8 mouse cellular contexts compared by ENCODE assay signal in the genomic region with DNA sequence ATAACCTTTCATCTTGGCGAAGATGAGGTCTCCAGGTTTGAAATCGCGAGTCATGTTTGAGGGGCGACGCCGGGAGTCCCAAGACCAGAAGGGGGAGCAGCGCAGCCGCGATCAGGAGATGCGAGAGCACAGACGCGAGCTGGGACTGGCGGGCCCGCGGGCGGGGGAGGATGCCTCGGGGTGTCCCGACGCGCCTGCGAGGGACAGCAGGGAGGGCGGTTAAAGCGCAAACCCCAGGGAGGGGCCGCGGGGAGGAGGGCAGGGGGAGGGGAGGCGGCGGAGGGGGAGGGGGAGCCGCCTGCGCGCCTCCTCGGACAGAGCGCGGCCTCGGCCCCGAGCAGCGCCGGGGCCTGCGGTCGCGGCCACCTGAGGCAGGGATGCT. TPM values are rescaled to one million over a fixed set of nuclear protein-coding genes. Genes with fewer than 3 reads are reported as not detected.
DNase-seq lines count a peak whose midpoint lies in the region; ATAC-seq and TF ChIP-seq lines count a peak whose summit lies in the region.

No protein-coding gene starts in this region.

- TF ChIP-seq POLR2A in ES-Bruce4 (IDR thresholded peaks at IDR 0.05; ENCODE audit: insufficient read depth, low read length), result no peak
- no peak for TF ChIP-seq POLR2A in lung, adult 2 months (IDR thresholded peaks at IDR 0.05; ENCODE audit: borderline replicate concordance, extremely low read depth, low read depth, low read length)

- under 1% methylated on average over 23 of the region's 40 CpGs for WGBS in forebrain, embryonic 14.5 days
- under 1% methylated on average over 30 of the region's 40 CpGs for WGBS in lung, adult 2 months

- peak overlapping the region; percentile 100 for H3K4me3 ChIP-seq in ES-Bruce4 (ENCODE audit: low read depth, low read length)
- H3K4me3 ChIP-seq in forebrain, embryonic 14.5 days (ENCODE audit: low read depth, low read length), result peak overlapping the region; percentile 90
- peak overlapping the region; percentile 75 for H3K4me3 ChIP-seq in lung, adult 2 months (replicated peaks; ENCODE audit: extremely low read depth, low read depth, low read length)

- no peaks in the 10 kb centered on the region for H3K9me3 ChIP-seq in ES-Bruce4 (replicated peaks; ENCODE audit: control insufficient read depth, insufficient read depth, low read length, poor library complexity, severe bottlenecking)
- H3K9me3 ChIP-seq in forebrain, embryonic 14.5 days (replicated peaks; ENCODE audit: control insufficient read depth, low read length), result no peaks in the 10 kb centered on the region

- peak; percentile 55 for TF ChIP-seq CTCF in ES-Bruce4 (IDR thresholded peaks at IDR 0.05; ENCODE audit: low read depth, low read length)
- peak; percentile 44 for TF ChIP-seq CTCF in lung, adult 2 months (IDR thresholded peaks at IDR 0.05; ENCODE audit: insufficient read depth, low read length)

- peak; percentile 96 for DNase-seq in forebrain, embryonic 14.5 days (ENCODE audit: low spot score)
- DNase-seq in heart, postnatal 25 days (ENCODE audit: low spot score), result peak; percentile 69
- peak; percentile 82 to 90 for DNase-seq in layer of hippocampus, adult 18-20 months (ENCODE audit: low spot score in 2 of 2)
- peak; percentile 71 for DNase-seq in lung, adult 2 months
- DNase-seq in thymus, adult 18-20 months, result peak; percentile 83 to 90

- H3K27me3 ChIP-seq in ES-Bruce4 (ENCODE audit: control insufficient read depth, insufficient read depth, low read length, poor library complexity, severe bottlenecking), result no peaks in the 10 kb centered on the region
- no peaks in the 10 kb centered on the region for H3K27me3 ChIP-seq in forebrain, embryonic 14.5 days (replicated peaks; ENCODE audit: control insufficient read depth, insufficient read depth, low read length)

- no peak overlapping the region; the same call in 1 of the 2 replicates for H3K27ac ChIP-seq in ES-Bruce4 (ENCODE audit: insufficient read depth, low read length)
- H3K27ac ChIP-seq in forebrain, embryonic 14.5 days (ENCODE audit: low read depth, low read length), result peak overlapping the region; percentile 99

- peaks cover 2% of the 10 kb centered on the region for H3K4me1 ChIP-seq in ES-Bruce4 (ENCODE audit: control insufficient read depth, insufficient read depth, low read length)
- H3K4me1 ChIP-seq in forebrain, embryonic 14.5 days (ENCODE audit: control insufficient read depth, insufficient read depth, low read length), result peaks cover 11% of the 10 kb centered on the region
- H3K4me1 ChIP-seq in lung, adult 2 months (ENCODE audit: control insufficient read depth, insufficient read depth, low read length), result no peaks in the 10 kb centered on the region; the same call in 1 of the 2 replicates

- peak overlapping the region; percentile 60 for H3K4me2 ChIP-seq in forebrain, embryonic 14.5 days (ENCODE audit: low read length)

- peak; percentile 75 for ATAC-seq in cerebellum, adult (ENCODE audit: insufficient number of reproducible peaks, low FRiP score, low TSS enrichment)
- peak; percentile 85 for ATAC-seq in forebrain, embryonic 14.5 days
- peak; percentile 73 for ATAC-seq in neutrophil, adult 5-6 weeks (ENCODE audit: extremely low read depth, insufficient number of reproducible peaks, low FRiP score, poor library complexity, severe bottlenecking)

- TF ChIP-seq EP300 in ES-Bruce4 (IDR thresholded peaks at IDR 0.05; ENCODE audit: insufficient read depth, low read depth, low read length), result peak; percentile 55; the same call in 1 of the 2 replicates

- H3K9ac ChIP-seq in ES-Bruce4 (ENCODE audit: low read depth, poor library complexity, severe bottlenecking), result peak overlapping the region; percentile 95
- H3K9ac ChIP-seq in forebrain, embryonic 14.5 days (ENCODE audit: low read length), result peak overlapping the region; percentile 98

- intact Hi-C loops in heart, postnatal 25 days (cut with DNase I), result loop anchor here (1.0 to 2.0 kb wide), 2 partner anchors 67 to 85 kb away; no protein-coding TSS in a partner anchor

- peaks cover 34% of the 10 kb centered on the region for H3K36me3 ChIP-seq in ES-Bruce4 (ENCODE audit: control insufficient read depth, insufficient read depth, low read length, poor library complexity, severe bottlenecking)
- peaks cover 35% of the 10 kb centered on the region for H3K36me3 ChIP-seq in forebrain, embryonic 14.5 days (ENCODE audit: control insufficient read depth, insufficient read depth, low read length)

RNA-seq across cellular contexts. Expression of gene Psip1, which starts 0.5 kb away (rescaled TPM):
- 434 and 464 TPM in 2 replicates for polyA plus RNA-seq in ES-Bruce4 (2011; ENCODE audit: insufficient read depth, insufficient read length, low read depth, missing spikeins)
- polyA plus RNA-seq in forebrain, embryonic 14.5 days (2014; fragmentation: Nextera tagmentation; extraction: Ambion mirVana), result 299 and 320 TPM in 2 replicates
- 10 to 100 TPM; 15.9 to 19.5 TPM for total RNA-seq in heart, postnatal 25 days (2021)
- total RNA-seq in layer of hippocampus, adult 18-20 months (2021), result 100 to 1,000 TPM; 204 to 211 TPM
- 18.0 and 24.0 TPM in 2 replicates for polyA plus RNA-seq in lung, adult 2 months (2012; rRNA removed)
- 149 and 154 TPM in 2 replicates for total RNA-seq in neutrophil, adult 5-6 weeks (2017)

RNA-seq across cellular contexts. Expression of gene Ccdc171, which starts 39.6 kb away (rescaled TPM):
- 8.7 and 9.2 TPM in 2 replicates for polyA plus RNA-seq in ES-Bruce4 (2011; ENCODE audit: insufficient read depth, insufficient read length, low read depth, missing spikeins)
- polyA plus RNA-seq in forebrain, embryonic 14.5 days (2014; fragmentation: Nextera tagmentation; extraction: Ambion mirVana), result 3.8 and 6.1 TPM in 2 replicates
- 1 to 10 TPM in 1 of 2 experiments, under 1 TPM in 1; 0.78 to 1.0 TPM for total RNA-seq in heart, postnatal 25 days (2021)
- 1 to 10 TPM; 4.0 to 6.0 TPM for total RNA-seq in layer of hippocampus, adult 18-20 months (2021)
- 0.81 and 1.5 TPM in 2 replicates for polyA plus RNA-seq in lung, adult 2 months (2012; rRNA removed)
- total RNA-seq in neutrophil, adult 5-6 weeks (2017), result 22.3 TPM in 2 replicates
